Mouse (Mus musculus): ENCODE data around the gene Ear6. TPM values are rescaled to one million over a fixed set of nuclear protein-coding genes. Genes with fewer than 3 reads are reported as not detected.

The Ear6 gene
- total and polyA plus RNA-seq, 3 experiments: not detected

DNA sequence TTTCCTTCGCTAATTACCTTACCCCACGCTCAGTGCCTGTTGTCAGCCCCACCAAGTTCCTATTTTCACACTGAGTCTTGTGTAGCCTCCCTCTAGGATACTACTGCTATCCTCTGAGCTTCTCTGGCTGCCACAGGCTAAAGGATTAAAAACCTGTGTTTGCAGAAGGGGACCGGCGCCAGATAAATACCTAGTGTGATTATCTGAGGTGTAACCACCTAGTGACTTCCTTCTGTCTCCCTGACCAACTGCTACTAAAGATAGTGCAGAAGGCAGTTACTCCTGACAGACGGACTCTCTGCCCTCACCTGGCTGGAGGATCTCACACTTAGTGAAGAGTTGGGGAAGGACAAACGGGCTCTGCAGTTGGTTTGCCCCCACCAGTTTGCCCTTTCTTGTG is 42.5 kb downstream of the Ear6 start:
- H3K79me2 ChIP-seq (replicated peaks; ENCODE audit: control insufficient read depth, extremely low read depth, insufficient read depth, poor library complexity, severe bottlenecking): no peaks in the 10 kb centered on the region
- no peaks in the 10 kb centered on the region for H3K9me3 ChIP-seq (replicated peaks; ENCODE audit: low read length)
- no peak overlapping the region for H3K4me3 ChIP-seq (replicated peaks in 1 of 3; ENCODE audit: low read depth in 2 of 3, low read length in 2 of 3, poor library complexity in 1 of 3)
- no peak for TF ChIP-seq MEF2A (IDR thresholded peaks at IDR 0.05; ENCODE audit: borderline replicate concordance, low read depth, low read length)
- TF ChIP-seq GABPA (IDR thresholded peaks at IDR 0.05; ENCODE audit: insufficient replicate concordance, low read depth, low read length): no peak
- TF ChIP-seq JUN (IDR thresholded peaks at IDR 0.05; ENCODE audit: insufficient read depth, low read depth, low read length): no peak
- TF ChIP-seq RAD21 (IDR thresholded peaks at IDR 0.05; ENCODE audit: low read depth, low read length): no peak
- TF ChIP-seq ZMIZ1 (IDR thresholded peaks at IDR 0.05; ENCODE audit: low read depth, low read length): no peak
- no peak for TF ChIP-seq NRF1 (IDR thresholded peaks at IDR 0.05; ENCODE audit: low read depth, low read length)
- TF ChIP-seq TCF12 (IDR thresholded peaks at IDR 0.05; ENCODE audit: low read depth, low read length): no peak
- TF ChIP-seq PAX5 (IDR thresholded peaks at IDR 0.05; ENCODE audit: low read length): no peak
- no peak for TF ChIP-seq MXI1 (IDR thresholded peaks at IDR 0.05; ENCODE audit: low read depth, low read length)
- no peak for TF ChIP-seq HCFC1 (IDR thresholded peaks at IDR 0.05; ENCODE audit: low read depth, low read length)
- TF ChIP-seq ETS1 (conservative IDR thresholded peaks at IDR 0.05; ENCODE audit: low read depth, low read length): no peak
- no peak for TF ChIP-seq KAT2A (IDR thresholded peaks at IDR 0.05; ENCODE audit: insufficient replicate concordance, low read length)
- no peak for TF ChIP-seq POLR2AphosphoS2 (IDR thresholded peaks at IDR 0.05; ENCODE audit: low read depth, low read length)
- no peak for TF ChIP-seq IRF4 (IDR thresholded peaks at IDR 0.05; ENCODE audit: low read depth, low read length)
- TF ChIP-seq UBTF (IDR thresholded peaks at IDR 0.05; ENCODE audit: low read depth, low read length): no peak
- H3K27ac ChIP-seq (ENCODE audit: insufficient read depth, low read depth): no peak overlapping the region
- H3K9ac ChIP-seq (ENCODE audit: insufficient read depth, low read depth): no peak overlapping the region
- H3K4me1 ChIP-seq (ENCODE audit: control insufficient read depth in 1 of 2, insufficient read depth in 2 of 2): no peaks in the 10 kb centered on the region
- dilution Hi-C loops (cut with MboI; ENCODE audit: extremely low pct_ligation_motif_present, extremely low pct_unique_long_range_greater_than_20kb, low sequenced_read_pairs): no loop called here
- in situ Hi-C loops (cut with MboI; ENCODE audit: low pct_ligation_motif_present, low pct_unique_long_range_greater_than_20kb, low sequenced_read_pairs): no loop called here
- DNase-seq (ENCODE audit: extremely low read depth): no peak
- H3K4me2 ChIP-seq (ENCODE audit: insufficient read depth, low read depth, poor library complexity, severe bottlenecking): no peak overlapping the region
- H3K27me3 ChIP-seq (replicated peaks): no peaks in the 10 kb centered on the region
- H3K36me3 ChIP-seq (replicated peaks in 1 of 2; ENCODE audit: control insufficient read depth in 1 of 2, insufficient read depth in 1 of 2, low read length in 1 of 2): peaks cover 17 to 52% of the 10 kb centered on the region in 2 experiments

DNA sequence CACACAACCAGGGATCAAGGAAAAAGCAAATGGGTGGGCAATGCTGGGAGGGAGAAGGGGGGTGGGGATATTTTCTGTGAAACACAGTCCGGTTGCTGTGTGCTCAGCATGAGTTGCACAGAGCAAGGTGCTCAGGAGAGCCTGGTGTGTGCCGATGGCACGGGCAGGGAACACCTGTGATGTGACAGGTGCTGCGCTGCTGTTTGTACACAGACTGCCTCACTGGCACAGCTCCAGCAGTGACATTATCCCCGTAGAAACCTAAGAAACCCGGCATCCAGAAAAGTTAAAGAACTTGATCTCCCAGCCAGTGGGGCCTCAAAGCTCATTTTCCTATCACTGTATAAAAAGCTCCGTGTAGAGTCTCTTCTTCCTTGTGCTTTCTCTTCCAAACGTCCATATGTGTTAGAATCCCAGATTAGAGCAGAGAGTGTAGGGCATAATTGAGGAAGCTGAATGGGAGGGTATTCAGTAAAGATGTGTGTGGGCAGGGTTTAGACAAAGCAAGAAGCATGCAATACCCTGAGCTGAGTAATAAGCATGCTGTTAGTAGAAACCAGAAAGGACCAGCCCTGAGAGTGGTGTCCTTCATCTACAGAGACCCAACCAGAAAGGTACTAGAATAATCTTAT is 43.2 kb downstream of the Ear6 start:
- DNase-seq (ENCODE audit: extremely low read depth): no peak
- Histone ChIP-seq H3K4me1 (ENCODE audit: control insufficient read depth in 1 of 2, insufficient read depth in 2 of 2) (no peaks in the 10 kb centered on the region), H3K4me2 (ENCODE audit: insufficient read depth, low read depth, poor library complexity, severe bottlenecking) (no peak overlapping the region), H3K9ac (ENCODE audit: insufficient read depth, low read depth) (no peak overlapping the region), H3K27me3 (replicated peaks) (no peaks in the 10 kb centered on the region), H3K4me3 (replicated peaks in 1 of 3; ENCODE audit: low read depth in 2 of 3, low read length in 2 of 3, poor library complexity in 1 of 3) (no peak overlapping the region), H3K79me2 (replicated peaks; ENCODE audit: control insufficient read depth, extremely low read depth, insufficient read depth, poor library complexity, severe bottlenecking) (no peaks in the 10 kb centered on the region), H3K27ac (ENCODE audit: insufficient read depth, low read depth) (no peak overlapping the region), H3K9me3 (replicated peaks; ENCODE audit: low read length) (no peaks in the 10 kb centered on the region), H3K36me3 (replicated peaks in 1 of 2; ENCODE audit: control insufficient read depth in 1 of 2, insufficient read depth in 1 of 2, low read length in 1 of 2) (peaks cover 11 to 46% of the 10 kb centered on the region in 2 experiments)
- in situ Hi-C loops (cut with MboI; ENCODE audit: low pct_ligation_motif_present, low pct_unique_long_range_greater_than_20kb, low sequenced_read_pairs): no loop called here
- dilution Hi-C loops (cut with MboI; ENCODE audit: extremely low pct_ligation_motif_present, extremely low pct_unique_long_range_greater_than_20kb, low sequenced_read_pairs): no loop called here
- no peak for TF ChIP-seq MAZ (IDR thresholded peaks at IDR 0.05; ENCODE audit: low read depth, low read length)
- no peak for TF ChIP-seq ZKSCAN1 (IDR thresholded peaks at IDR 0.05; ENCODE audit: borderline replicate concordance, low read depth, low read length)
- no peak for TF ChIP-seq CHD1 (IDR thresholded peaks at IDR 0.05; ENCODE audit: low read depth, low read length)
- no peak for TF ChIP-seq EP300 (IDR thresholded peaks at IDR 0.05; ENCODE audit: low read length)
- no peak for TF ChIP-seq USF2 (conservative IDR thresholded peaks at IDR 0.05; ENCODE audit: low read depth, low read length)
- no peak for TF ChIP-seq NRF1 (IDR thresholded peaks at IDR 0.05; ENCODE audit: low read depth, low read length)
- no peak for TF ChIP-seq USF1 (IDR thresholded peaks at IDR 0.05; ENCODE audit: low read depth, low read length)
- no peak for TF ChIP-seq BHLHE40 (IDR thresholded peaks at IDR 0.05; ENCODE audit: low read depth, low read length)
- TF ChIP-seq POLR2AphosphoS2 (IDR thresholded peaks at IDR 0.05; ENCODE audit: low read depth, low read length): no peak
- TF ChIP-seq MXI1 (IDR thresholded peaks at IDR 0.05; ENCODE audit: low read depth, low read length): no peak
- TF ChIP-seq TBP (conservative IDR thresholded peaks at IDR 0.05; ENCODE audit: low read depth, low read length): no peak
- no peak for TF ChIP-seq CTCF (conservative IDR thresholded peaks at IDR 0.05 in 1 of 2, IDR thresholded peaks at IDR 0.05 in 1 of 2; ENCODE audit: low read depth in 2 of 2, low read length in 2 of 2)
- TF ChIP-seq NELFE (IDR thresholded peaks at IDR 0.05; ENCODE audit: low read depth, low read length): no peak
- no peak for TF ChIP-seq MAX (IDR thresholded peaks at IDR 0.05; ENCODE audit: low read length)
- TF ChIP-seq JUND (conservative IDR thresholded peaks at IDR 0.05; ENCODE audit: low read depth, low read length): no peak
- no peak for TF ChIP-seq ETS1 (conservative IDR thresholded peaks at IDR 0.05; ENCODE audit: low read depth, low read length)
- no peak for TF ChIP-seq UBTF (IDR thresholded peaks at IDR 0.05; ENCODE audit: low read depth, low read length)
- no peak for TF ChIP-seq GABPA (IDR thresholded peaks at IDR 0.05; ENCODE audit: insufficient replicate concordance, low read depth, low read length)
- TF ChIP-seq RAD21 (IDR thresholded peaks at IDR 0.05; ENCODE audit: low read depth, low read length): no peak

Measured in CH12.LX (cell line).